Mouse (Mus musculus) lung, adult 18-20 months (tissue): ENCODE measurements around the gene Gm21985.
"Not testable (repeated sequence)": the region's sequence is repeated elsewhere in the genome, so short reads cannot be mapped to it uniquely, and the experiment has no call there.

Experiments used
- DNase-seq, 2 experiments: peaks; one replicate each; pipeline ENCODE4 v3.0.0; 2022; ENCODE audit warnings: mixed read lengths in 2 of 2

The Gm21985 gene

DNA sequence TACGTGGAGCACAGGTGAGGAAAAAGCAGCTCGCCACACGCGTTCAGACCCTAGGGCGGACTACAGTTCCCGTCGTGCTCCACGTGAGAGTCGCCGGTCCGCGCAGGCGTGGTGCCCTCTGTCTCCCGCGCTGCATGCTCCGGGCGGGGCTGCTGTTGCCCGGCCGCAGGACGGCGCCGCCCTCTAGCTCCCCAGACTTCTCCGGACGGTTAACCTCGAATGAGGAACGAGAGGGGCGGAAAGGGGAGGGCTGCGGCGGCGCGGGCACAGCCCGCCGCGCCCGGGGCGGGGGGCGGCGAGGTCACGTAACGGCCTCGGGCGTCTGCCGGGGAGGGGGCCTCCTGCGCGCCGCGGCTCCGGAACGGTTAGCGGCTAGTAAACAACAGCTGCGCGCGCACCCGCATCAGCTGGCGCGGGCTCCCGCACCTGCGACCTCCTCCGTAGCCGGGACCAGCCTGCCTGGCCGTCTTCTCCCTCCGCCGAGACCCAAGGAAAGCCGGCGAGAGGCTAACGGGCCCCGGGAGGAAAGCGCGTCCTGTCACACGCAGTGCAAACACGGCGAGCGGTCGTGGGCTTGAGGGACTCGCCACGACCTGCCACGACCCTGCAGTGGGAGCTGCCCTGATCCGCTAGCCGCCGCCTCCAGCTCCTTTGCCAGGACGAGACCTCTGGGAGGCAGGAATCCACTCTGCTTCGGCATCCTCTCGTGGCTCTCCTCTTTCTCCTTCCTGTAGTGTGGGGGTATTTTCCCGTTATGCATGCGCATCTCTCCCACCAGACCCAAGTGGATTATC lies 469 bp upstream of the Gm21985 start, which contains the start of gene Slc12a6:
TSS of gene Slc12a6 (plus strand) at position 378 of the 794 bp plus-strand sequence.
- peak; percentile 96 for DNase-seq

DNA sequence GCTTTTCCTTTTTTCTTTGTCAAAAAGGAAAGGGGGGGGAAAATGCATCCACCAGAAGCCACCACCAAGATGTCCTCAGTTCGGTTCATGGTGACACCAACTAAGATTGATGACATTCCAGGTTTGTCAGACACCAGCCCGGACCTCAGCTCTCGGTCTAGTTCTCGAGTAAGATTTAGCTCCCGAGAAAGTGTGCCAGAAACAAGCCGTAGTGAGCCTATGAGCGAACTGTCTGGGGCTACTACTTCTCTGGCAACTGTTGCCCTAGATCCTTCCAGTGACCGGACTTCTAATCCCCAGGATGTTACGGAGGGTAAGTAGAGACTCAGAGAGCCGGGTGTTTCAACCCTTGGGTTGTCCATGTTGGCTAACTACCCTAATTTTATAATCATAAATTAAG lies 666 bp downstream of the Gm21985 start:
- no peak for DNase-seq

DNA sequence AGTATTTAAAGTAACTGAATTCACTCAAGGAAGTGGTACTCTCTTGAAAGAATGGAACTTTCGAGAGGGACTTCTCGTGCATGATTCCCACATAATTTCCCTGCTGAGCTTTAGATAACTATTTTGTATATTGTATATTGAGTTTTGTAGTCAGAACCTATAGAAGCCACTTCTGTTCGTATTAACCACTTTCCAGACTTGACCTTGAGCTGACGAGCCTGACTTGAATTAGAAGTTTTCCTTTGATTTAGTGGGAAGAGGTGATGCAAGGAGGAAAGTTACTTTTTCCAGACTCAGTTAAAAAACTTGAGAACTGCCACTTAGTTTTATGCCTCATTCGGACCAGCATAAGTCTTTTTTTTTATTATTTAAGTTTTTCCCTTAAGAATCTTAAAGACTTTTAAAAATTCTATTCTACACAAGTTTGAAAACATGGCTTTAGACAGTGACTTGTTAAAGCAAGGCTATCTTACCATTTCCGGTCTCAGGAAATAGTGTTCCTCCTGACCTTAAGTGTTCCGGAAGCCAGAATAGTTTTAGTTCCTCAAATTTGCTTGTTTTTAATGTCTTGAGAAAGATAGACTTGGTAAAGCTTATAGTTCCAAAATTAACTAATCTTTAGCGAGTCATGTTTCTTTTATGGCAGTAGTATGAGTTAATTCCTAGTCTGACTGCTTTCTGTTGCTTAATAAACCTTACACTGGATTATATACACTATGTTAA lies 1.6 kb downstream of the Gm21985 start:
- no peak for DNase-seq

DNA sequence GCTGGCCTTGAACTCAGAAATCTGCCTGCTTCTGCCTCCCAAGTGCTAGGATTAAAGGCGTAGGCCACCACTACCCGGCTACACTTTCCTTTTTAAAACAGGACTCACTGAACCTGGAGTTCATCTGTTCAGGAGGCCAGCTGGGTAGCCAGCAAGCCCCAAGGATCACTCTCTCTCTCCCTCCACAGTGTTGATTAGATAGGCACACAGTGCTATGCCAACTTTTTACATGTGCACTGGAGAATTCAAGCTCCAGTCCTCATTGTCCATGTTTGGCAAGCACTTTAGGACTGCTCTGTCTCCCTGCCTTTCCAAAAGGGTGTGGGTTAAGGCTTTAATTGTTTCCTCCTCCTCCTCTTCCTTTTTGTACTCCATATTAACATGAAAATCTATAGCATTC lies 3.9 kb downstream of the Gm21985 start:
- no peak for DNase-seq

DNA sequence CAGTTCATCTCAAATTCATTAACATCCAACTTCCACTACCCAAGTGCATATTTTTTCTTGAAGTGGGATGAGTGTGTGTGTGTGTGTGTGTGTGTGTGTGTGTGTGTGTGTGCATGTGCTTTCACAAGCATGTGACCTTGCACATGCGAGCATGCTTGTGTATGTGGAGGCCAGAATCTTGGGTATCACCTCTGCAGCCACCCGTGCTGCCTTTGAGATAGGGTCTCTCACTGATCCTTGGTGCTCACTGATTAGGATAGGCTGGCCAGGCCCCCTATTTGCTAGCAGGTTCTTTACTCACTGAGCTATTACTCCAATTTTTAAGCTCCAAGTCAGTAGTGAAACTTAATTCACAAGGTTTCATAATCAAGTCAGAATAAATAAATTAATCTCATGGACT lies 6.8 kb downstream of the Gm21985 start:
- DNase-seq = no peak

DNA sequence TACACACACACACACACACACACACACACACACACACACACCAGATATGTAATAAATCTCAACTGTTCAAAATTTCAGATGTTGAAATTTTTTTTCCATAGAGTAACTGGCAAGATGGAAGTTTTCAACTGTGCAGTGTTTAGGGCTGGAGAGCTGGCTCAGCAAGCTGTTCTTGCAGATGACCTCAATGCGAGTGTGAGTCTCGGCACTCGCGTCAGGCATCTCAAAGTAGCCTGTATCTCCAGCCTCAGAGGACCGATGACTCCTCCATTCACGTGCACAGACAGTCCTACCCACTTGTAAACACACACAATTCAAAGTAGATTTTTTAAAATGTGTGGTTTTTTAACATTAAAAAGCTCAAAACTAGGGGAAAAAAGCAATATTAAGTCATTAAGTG lies 7.4 kb downstream of the Gm21985 start:
- no peak for DNase-seq

DNA sequence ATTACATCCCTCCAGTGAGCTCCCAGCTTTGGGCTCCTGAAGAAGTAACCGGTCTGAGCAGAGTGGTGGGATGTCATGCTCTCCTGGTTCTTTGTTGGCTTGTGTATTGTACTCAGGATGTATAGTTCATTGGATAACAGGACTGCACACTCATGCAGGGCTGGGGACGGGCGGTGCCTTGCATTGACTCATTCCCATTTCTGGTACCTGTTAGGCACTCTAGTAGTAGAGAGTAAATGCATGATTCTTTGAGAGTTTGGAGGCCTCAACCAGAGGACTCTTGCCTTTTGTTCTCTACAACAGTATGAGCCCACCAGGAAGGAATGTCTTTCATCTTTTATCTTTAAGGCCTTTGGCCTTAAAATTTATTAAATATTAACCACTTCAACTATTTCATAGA lies 10.8 kb downstream of the Gm21985 start:
- DNase-seq = no peak

DNA sequence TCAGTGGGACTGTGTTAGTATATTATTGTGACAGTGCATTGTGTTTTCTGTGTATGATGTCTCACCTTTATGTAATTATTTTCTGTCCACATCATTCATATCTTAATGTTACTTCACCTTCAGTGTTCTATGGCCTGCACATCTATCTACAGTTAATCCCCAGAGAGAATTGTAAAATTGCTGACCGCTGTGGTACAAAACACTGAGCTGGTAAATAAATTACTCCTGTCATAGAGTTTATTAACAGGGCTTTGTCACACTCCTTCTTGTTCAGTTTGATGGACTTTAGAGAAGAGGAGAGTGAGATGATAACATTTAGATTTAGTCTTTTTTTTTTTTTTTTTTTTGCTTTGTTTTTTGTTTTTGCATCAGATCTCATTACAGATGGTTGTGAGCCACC lies 16.7 kb downstream of the Gm21985 start:
- no peak for DNase-seq

DNA sequence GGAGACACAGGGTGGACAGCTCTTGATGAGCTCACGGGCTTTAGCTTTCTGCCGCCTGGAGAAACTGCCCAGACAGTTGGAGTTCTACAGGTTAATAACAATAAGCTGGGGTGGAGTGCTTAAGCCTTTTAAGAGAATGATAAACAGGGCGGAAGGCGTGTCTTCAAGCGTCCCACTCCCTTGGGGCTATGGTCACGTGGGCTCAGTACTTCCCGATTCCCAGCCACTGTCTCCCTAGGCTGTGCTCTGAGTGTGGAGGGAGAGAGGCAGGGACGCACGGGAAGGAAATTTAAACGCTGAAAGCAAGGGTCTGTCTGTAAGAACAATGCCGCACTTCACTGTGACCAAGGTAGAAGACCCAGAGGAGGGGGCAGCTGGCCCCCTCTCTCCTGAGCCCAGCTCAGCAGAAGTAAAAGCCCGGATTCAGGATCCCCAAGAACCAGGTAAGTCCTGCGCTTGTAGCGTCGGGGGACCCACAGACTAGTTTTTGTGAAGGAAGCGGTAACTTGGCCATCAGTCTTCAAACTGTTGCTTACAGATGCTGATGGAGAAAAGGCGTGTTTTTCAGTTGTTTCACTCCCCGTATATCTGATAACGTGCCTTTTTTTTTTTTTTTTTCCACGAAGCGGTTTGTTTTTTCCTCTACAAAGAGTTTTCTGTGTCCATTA lies 18.4 kb downstream of the Gm21985 start:
- DNase-seq = peak; percentile 79 to 85

DNA sequence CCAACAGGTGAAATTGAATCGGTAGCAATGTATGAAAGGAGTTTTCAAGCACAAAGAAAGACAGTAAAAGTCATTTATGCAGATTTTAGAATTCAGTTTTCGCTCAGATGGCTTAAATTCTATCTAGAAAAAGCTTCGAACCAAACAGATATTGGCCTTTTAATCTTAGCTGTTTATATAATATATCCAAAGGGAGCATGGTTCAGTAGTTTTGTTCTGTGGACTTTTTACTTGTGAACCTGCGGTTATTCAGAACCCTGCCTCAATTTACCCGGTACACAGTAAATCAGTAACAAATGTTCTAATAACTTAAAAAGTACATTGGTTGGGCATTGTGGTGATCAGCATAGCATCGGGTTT lies 18.9 kb downstream of the Gm21985 start:
- DNase-seq = no peak

DNA sequence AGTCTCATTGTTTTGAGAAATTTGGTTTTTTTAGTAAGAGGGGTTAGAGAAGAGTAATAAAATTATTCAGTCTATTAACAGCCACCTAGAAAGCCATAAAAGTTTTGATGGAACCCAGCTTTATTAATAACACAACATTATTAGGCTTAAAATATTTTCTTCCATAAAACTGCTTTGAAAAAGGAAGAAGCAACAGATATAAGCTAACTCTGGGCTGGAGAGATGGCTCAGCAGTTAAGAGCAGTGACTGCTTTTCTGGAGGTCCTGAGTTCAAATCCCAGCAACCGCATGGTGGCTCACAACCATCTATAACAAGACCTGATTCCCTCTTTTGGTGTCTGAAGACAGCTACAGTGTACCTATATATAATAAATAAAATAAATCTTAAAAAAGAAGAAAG lies 19.9 kb downstream of the Gm21985 start:
- not testable (repeated sequence) for DNase-seq

DNA sequence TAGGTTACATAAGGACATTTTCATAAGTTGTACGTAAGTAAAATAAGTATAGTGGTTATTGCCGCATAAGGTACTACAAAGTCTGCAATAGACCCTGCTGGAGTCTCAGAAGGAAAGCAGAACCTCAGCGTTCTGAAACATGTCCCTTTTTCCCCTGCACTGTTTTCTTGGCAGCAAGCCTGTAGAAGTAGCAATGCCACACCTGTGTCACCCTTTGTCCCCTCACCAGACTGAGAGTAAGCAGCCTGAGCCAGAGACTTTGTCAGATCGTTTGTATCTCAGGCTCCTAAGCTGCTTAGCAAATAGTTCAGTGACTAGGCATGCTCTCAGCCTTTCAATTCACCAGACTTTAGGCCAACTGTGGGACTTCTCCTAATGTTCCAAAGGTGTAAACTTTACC lies 20.9 kb downstream of the Gm21985 start:
- peak in 1 of 2 experiments; percentile 12 for DNase-seq

DNA sequence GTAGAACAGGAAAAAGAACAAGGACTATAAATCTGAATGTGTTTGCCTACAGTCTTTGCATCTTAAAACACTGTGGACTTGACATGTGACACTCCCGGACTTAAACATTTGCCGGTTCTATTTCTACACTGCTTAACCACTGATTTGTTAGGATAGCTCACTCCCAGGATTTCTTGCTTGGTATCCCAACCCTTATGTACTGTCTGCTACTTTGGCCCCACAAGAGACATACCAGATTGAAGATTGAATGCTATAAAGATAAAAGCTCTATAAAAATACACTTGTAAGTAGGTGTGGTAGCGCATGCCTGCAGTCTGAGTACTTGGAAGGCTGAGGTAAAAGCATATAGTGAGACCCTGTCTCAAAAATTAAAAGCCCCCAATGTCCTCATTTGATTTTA lies 23.4 kb downstream of the Gm21985 start:
- no peak for DNase-seq

DNA sequence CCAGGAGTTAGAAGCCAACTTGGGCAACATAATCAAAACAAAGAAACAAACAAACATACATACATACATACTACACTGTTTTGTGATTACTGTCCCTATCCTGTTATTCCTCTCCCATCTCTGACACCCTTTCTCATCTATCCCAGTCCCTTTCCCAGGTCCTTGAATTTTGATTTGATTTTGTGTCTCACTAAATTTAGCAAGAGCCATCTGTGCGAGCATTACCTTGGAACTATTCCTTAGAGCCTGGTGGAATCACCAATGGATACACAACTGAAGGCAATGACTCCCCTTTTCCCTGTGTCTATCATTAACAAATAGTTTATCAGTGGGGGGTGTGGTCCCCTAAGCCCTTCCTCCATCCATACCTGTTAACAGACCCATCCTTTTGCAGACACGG lies 26.7 kb downstream of the Gm21985 start:
- DNase-seq = no peak

DNA sequence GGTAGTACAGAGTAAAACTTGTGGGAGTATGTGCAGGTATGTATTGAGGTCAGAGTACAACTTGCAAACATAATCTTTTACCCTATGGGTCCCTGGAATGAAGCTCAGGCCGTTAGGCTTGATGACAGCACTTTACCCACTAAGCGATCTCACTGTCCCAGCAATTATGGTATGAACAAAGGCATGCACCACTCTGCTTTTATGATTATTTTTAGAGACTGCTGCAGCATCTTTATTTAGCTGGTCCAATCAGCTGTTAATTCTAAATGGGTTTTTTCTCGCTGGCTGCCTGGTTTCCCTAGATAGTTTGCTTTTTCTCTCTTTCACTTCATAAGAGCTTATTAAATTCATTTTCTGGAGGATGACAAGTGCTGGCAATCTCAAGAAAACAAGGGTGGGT lies 30.1 kb downstream of the Gm21985 start:
- DNase-seq = no peak

DNA sequence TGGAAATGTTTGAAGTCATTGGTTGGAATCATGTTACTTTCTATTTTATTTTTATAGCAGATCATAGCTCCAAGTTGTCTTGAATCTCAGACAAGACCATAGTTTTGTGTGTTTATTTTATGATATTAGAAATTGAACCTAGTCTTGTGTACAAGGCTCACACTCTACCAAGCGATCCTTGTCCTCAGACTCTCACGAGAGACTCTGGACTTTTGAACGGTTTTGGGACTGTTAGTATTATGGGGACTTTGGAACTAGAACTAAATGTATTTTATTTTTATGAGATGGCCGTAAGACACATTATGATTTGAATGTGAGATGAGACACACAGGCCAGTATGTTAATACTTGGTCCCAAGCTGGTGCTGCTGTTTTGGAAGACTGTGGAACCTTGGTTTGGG lies 32.1 kb downstream of the Gm21985 start:
- DNase-seq = no peak

DNA sequence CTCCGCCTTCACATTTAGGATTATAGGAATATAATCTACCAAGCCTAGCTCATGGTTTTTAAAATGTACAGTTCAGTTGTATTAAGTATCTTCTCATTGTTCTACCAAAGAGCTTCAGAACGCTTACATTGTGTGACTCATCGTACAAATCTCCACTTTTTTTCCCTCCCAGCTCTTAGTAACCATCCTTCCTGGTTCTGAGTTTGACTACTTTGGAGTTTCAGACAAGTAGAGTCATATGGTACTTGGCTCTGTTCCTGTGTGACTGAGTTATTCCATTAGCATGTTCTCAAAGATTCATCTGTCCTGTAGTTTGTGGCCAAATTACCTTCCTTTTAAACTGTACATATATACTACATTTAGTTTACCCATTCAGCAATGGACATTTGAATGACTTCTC lies 42.6 kb downstream of the Gm21985 start:
- no peak for DNase-seq

DNA sequence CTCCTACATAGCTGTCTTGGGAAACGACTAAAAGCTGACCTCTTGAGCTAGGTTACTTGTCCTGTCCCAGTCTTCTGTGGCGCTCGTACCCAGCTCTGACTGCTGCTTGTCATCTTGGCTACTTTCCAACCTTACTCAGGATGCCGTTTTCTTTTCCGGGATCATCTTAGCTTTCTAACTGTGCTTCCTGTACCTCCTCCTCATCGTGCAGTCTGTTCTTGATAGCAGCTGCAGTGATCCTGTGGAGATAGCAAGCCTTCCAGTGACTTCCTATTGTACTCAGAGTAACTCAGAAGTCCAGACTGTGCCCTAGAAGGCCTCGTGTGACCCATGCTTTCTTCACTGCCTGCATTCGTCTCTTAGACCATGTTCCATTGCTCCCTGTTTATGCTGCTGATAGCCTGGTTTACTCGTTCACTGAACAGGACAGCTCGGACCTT lies 43.1 kb downstream of the Gm21985 start:
- no peak for DNase-seq

DNA sequence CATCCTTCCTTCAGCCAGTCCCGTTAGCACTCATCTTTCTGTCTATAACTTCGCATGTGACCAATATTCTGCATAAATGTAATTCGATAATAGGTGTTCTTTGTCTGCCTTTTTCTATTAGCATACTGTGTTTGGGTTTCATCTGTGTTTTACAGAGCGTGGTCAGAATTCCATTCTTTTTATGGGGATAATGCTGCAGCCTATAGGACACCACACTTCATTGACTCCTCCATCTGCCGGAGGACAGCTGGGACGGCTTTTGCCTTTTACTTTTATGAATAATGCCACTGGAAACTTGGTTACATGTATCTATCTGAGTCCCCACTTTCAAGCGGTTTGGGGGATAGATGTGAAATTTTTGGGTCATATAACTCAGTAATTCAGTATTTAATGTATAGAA lies 49.5 kb downstream of the Gm21985 start:
- no peak for DNase-seq

DNA sequence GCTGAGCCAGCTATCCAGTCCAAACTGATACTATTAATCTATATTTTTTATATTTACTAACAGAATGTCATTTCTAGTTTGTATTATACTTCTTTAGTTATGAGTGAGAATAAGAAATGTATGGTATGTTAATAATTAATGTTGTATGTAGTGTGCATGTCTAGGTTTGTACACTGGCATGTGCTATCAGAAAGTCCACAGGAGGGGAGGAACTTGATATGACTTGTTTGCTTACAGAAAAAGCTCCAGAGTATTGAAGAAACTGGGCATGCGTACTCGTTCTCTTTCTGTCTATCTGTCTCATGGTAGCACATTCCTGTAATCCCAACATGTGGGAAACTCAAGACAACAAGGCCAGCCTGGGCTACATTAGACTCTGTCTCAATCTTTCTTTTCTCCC lies 52.1 kb downstream of the Gm21985 start:
- no peak for DNase-seq

DNA sequence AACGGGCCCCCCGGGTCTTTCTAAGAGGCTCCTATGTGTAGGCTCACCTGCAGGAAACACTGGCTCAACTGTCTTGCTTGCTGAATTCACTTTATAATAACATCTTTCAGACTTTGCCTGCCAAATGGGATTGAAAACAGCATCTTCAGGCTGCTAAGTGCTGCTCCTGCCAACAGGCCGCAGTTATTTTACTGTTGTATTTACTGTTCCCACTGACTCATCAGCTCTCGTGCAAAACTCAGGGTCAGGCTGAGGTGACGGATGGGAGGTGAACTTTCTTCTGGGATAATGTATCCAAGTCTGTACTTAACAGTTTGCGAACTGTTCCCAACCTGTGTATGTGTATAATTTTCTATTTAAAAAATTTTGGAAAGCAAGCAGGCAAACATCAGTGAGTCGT lies 52.8 kb downstream of the Gm21985 start:
- peak; percentile 14 to 29 for DNase-seq

DNA sequence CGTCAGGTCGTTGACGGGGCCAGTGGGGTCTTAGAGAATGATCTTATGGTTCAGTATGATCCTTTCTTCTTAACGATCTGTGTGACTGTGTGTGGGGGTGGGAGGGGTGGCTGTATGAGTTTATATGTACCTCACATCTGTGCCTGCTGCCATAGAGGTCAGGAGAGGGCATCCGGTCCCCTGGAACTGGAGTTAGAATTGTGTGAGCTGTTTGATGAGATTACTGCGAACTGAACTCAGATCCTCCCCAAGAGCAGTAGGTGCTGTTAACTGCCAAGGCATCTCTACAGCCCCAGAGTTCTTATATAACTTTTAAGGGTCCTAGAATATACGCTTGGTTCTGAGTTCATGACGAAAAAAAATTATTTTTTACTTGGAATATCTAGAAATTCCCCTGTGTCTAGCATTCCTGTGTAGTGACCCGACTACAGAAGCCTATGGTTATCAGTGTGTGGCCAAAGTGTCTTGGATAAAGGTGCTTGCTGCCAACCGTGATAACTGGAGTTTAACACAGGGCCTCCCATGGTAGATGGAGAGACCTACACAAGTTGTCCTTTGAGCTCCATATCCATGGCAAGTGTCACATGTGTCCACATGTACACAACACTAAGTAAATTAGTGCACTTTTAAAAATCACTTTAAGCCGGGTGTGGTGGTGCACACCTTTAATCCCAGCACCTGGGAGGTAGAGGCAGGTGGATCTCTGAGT lies 62.1 kb downstream of the Gm21985 start:
- no peak for DNase-seq
